Mouse (Mus musculus) left cerebral cortex, adult 18-20 months (tissue): ENCODE data around the gene Nfatc3. TPM values are rescaled to one million over a fixed set of nuclear protein-coding genes. Genes with fewer than 3 reads are reported as not detected.
A peak's percentile ranks its signal among the peaks of the same experiment; 100 is the strongest.

Experiments
- DNase-seq, 2 experiments: peaks; one replicate each; pipeline ENCODE4 v3.0.0; 2021 to 2022; ENCODE audit warnings: low spot score in 2 of 2, mixed read lengths in 1 of 2
- total RNA-seq, 2 experiments: library from RNA; stranded (reverse); gene quantifications; 2 replicates each; pipeline ENCODE4 v1.2.3; 2021

The Nfatc3 gene
- total RNA-seq, 2 experiments from 2014 or later = 10.5 to 12.4 TPM

DNA sequence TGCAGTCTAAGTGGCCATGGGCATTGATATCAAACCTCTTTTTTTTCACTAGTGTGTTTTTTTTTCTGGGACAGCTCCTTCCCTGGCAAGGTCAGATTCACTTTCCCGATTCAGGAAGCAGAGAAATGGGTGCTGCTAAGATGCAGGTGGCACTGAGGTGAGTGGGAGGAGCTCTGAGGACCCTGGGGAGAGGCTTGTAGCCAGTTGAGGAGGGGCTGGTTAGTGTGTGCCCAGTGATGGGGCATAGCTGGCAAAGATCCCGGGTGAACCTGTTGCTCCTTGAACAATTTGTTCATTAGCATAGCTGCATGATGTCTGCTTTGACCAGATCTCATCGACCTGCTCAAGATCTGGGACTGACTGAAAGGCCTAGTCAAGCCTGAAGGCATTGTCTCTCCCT is 3.6 kb upstream of the Nfatc3 start:
- no peak for DNase-seq

DNA sequence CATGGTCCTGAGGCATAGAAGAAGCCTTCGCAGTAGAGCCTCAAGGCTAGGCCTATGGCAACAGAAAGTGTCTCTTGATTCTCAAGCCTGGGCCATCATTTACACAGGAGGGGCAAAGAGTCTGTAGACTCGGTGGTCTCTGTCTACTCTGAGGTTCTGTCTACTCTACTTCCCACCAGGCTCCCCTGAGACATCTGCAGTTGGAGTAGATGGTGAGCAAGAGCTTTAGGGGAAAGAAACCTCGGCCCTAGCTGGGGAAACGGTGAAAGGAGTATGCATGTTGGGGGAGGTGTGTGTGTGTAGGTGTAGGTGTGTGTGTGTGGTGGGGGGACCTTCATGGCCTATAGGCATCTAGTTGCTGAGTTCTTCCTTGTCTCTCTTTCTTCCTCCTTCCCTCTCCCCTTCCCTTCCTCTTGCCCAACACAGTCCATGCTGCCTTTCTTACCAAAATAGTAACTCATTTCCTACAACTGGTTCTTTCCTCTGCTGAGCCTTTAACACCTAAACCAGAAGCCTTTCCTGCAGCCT is 2.1 kb upstream of the Nfatc3 start:
- DNase-seq = no peak

DNA sequence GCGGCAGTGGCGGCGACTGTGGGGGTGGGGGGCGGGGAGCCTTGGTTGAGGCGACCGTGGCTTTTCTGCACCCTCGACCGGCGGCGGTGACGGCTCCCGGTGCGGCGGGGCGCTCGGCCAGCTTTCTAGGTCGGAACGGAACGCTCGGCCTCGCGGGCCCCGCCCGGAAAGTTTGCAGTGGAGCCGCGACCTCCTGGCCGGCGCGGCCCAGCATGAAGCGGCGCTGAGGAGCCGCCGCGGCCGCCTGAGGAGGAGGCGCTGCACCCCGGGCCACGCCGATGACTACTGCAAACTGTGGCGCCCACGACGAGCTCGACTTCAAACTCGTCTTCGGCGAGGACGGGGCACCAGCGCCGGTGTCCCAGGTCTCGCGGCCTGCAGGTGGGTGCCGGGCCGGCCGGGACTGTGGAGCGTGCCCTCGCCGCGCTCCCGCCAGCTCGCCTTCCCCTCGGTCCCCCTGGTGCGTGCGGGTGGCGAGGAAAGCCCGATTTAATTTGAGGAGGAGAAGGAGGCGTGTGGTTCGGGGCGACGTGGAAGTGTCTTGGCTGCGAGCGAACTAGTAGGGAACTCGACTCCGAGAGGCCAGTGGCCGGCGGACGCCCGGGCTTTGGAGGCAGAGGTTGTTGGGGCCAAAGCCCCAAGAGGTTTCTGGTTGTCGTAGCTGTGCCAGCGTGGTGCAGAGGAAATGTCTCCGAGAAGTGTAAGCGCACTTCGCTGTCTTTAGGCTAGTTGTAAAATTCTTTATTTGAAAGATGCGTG is 1.2 kb downstream of the Nfatc3 start:
- DNase-seq = no peak

DNA sequence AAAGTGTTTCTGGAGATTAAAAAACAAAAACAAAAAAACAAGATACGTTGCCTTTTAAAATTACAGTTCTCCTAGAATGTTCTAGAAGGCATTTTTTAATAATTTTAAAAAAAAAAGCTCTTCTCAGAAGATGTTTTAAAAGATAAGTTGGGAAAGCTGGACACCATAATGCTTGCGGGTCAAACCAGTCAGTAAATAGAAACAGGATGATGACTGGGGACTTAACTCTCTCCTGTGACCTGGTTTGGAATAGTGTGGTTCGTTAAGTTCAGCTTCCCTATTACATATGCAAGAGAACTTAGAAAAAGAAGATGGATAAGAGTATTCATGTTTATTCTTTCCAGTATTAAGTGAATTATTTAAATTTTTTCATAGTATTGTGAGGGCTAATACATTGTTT is 1.9 kb downstream of the Nfatc3 start:
- no peak for DNase-seq

DNA sequence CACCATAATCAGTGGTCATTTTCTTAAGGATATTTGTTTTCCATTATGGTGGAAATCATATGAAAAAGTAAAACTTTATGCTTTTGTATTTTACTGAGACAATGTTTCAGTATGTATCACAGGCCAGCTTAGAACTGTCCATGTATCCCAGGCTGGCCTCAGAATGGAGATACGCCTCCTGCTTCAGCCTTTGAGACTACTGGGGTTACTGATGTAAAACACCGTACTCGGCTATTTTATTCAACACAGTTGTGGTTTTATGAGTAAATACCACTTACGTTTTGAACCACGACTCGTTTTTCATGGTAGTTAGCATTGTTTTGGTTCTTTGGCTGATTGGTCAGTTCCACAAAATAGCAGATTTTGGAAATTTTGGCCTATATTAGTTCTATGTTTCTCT is 3.0 kb downstream of the Nfatc3 start:
- DNase-seq = no peak

DNA sequence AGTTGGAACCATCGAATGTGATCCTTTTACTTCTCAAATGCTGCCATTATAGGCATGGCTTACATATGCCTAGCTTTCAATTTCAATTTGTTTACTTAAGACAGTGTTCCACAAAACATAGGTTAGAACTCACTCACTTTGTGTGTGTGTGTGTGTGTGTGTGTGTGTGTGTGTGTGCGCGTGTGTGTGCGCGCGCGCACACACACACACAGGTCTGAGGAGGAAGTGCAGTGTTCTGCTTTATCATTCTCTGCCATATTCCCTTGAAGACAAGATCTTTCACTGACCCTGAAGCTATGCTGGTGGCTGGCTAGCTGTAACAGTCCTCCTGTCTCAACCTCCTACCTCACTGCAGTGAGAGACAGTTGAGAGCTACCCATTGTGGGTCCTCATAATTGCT is 4.4 kb downstream of the Nfatc3 start:
- DNase-seq = no peak

DNA sequence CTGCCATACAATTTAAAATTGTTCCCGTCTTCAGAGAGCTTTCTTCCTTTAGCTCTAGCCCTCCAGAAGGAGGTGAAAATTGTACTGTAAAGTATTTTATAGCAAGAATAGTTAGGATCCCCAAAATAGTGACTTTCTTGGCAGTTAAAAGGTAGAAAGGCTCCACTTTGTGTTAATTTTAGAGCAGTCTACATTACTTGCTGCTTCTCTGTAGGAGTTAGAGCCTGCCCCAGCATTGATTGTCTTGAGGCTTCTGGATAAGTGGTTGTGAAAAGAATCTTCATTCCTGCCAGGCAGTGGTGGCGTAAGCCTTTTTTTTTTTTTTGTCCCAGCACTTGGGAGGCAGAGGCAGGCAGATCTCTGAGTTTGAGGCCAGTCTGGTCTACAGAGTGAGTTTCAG is 8.1 kb downstream of the Nfatc3 start:
- DNase-seq = no peak

DNA sequence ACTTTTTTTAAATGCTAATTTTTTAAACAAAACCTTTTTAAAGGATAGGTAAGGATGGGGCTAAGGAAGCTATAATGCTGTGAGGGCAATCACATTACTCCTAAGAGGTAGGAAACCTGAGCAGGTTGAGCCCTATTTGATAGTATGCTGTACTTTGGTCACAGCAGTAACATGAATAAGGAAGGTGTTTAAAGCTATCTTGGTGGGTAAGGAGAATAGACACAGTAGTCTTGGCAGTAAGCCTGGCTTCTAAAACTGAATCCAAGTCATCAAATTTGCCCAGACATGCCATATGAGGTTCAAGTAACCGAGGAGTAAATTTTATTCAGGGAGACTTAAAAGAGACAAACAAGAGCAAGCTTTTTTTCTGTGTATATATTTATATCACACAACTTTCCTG is 10.9 kb downstream of the Nfatc3 start:
- DNase-seq = no peak

DNA sequence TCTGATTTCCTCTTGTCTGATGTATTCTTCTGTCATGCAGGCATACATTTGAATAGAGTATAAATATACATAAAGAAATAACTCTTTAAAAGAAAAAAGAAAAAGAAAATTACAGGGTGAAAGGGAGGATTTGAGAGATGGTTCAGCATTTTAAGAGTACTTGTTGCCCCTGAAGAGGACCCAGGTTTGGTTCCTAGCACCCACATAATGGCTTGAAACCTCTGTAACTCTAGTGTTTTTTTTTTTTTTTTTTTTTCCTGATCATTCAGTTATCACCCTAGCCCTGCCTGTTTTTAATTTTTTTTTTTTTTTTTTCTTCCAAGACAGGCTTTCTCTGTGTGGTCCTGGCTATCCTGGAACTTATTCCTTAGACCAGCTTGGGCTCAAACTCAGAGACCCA is 13.5 kb downstream of the Nfatc3 start:
- no peak for DNase-seq

DNA sequence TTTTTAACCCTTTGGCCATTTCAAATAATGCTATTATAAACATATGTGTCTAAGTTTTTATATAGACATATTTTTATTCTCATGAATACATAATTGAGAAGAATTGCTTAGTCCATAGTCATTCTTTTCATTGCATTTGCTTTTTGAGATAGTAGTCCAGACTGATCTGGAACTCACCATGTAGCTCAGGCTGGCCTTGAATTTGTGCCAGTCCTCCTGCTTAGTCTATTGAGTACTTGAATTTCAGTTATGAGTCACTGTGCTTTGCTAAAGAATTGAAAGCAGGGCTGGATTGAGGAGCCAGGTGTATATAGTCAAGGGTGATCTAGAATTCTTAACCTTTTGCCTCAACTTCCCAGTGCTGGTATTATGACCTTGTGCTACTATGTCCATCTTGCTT is 15.6 kb downstream of the Nfatc3 start:
- no peak for DNase-seq

DNA sequence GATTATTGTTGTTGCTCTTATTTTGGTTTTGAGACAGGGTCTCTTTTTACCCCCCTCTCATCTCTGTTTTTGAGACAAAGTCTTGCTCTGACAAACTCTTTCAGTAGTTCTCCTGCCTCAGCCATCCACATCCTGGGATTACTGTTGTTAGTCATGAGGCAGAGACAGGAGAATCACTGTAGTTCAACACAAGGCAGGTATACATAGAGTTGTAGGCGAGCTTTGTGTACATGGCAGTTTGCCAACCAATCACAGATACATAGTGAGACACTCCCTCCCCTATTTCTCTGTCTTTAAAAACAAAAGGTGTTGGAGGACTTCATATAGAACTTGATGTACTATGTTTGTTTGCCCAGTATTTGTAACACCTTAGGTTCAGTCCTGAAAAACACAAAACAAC is 16.0 kb downstream of the Nfatc3 start:
- DNase-seq = no peak

DNA sequence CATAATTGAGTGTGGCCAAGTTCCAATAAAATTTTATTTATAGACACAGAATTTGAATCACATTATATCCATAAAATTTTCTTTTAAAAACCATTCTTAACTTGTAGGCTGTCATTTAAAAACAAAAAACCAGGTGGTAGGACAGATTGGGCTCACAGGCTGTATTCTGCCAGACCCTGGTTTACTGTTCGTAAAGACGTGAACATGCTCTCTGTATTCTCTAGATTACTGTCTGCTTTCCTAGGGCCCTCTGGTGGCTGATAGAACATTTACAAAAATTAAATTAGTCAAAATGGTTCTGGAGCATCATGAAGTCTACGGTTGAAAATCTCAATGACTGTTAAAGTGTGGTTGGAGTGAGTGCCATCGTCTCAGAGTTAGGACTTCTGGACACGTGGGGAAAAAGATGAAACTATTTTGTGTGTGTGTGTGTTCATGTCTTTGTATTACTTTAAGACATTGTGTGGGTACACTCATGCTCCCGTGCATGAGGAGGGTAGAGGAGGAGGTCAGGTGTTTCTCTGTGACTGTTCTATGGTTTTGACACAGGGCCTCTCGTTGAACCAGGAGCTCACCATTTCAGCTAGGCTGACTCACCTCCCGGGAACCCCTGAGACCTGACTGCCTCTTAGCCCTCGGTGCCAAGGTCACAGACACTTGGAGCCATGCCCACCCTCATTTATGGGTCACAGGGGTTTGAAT is 16.7 kb downstream of the Nfatc3 start:
- DNase-seq = no peak

DNA sequence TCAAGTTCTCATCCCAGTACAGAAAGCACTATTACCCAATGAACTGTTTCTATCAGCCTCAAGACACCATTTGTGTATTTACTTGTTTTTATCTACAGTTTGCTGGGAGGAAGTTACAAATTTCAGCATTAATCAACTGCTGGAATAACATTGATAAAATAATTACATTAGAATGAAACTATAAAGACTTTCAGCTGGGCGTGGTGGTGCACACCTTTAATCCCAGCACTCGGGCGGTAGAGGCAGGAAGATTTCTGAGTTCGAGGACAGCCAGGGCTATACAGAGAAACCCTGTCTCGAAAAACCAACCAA is 17.2 kb downstream of the Nfatc3 start:
- DNase-seq = no peak

DNA sequence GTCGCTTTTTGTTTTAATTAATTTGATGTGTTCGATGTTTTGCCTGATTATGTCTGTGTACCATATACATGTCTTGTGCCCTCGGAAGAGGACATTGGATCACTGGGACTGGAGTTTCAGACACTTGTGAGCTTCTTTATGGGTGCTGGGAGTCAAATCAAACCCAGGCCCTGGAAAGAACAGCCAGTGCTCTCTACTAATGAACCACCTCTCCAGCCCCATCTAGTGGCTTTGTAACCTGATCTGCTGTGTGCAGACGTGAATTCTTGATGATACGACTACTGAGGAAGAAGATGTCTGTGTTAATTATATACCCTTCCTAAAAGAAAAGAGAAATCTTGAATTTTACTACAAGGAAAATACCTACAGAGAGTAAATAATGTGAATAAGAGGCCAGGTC is 18.0 kb downstream of the Nfatc3 start:
- DNase-seq = no peak

DNA sequence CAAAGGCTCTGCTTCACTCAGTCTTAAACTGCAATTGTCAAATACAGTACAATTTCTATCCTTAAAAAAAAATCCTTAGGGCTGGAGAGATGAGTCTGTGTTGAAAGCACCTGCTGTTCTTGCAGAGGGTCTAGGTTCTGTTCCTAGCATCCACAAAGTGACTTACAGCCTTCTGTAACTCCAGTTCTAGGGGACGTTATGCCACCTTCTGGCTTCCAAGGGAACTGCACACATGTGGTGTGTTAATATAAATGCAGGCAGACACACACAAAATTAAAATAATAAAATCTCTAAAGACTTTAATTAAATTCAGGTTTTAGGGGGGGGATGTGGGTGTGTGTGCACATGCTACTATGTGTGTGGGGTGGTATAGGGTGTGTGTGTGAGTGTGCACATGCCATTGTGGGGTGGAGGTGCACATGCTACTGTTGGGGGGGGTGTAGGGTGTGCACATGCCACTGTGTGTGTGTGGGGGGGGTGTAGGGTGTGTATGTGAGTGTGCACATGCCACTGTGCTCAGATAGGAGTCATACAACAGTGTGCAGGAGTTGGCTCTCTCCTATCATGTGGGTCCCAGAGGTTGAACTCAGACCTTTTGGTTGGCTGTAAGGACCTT is 18.9 kb downstream of the Nfatc3 start:
- no peak for DNase-seq

DNA sequence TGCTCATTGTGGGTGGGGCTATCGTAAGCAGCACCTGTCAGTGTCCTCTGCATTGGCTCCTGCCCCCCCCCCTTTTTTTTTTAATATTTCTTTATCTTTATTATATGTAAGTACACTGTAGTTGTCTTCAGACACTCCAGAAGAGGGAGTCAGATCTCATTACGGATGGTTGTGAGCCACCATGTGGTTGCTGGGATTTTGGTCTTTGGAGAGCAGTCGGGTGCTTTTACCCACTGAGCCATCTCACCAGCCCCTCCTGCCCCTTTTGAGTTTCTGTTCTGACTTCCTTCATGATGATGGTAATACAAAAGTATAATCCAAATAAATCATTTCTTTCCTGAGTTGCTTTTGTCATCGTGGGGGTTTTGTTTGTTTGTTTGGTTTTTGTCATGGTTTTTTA is 43.7 kb downstream of the Nfatc3 start:
- DNase-seq = no peak

DNA sequence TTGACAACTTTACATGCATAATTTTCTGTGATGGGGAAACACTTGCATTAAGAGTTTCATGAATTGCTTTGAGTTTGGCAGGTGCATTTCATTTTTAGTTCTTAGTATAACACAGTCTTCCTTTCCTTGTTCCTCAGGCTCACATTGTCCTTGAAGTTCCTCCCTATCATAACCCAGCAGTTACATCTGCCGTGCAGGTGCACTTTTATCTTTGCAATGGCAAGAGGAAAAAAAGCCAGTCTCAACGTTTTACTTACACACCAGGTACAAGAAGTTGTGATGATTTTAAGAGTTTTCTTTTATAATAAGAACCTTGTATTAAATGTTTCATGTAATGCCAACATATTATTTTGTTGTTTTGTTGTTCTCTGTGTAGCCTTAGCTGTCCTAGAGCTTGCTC is 45.2 kb downstream of the Nfatc3 start:
- no peak for DNase-seq

DNA sequence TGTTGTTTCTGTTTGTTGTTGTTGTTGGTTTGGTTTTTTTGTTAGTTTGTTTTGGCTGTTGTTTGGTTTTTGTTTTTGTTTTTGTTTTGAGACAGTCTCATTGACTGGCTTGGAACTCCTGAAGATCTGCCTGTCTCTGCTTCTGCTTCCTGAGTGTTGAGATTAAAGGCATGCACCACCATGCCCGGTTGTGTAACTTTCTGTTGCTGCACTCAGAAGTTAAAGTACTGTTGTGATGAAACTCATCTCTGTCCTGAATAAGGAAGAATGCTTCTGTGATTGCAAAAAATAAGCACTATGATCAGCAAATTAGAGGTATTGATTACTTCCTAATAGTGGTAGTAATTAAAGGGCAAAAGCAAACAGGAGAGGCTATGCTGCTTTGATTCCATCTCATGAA is 47.6 kb downstream of the Nfatc3 start:
- no peak for DNase-seq

DNA sequence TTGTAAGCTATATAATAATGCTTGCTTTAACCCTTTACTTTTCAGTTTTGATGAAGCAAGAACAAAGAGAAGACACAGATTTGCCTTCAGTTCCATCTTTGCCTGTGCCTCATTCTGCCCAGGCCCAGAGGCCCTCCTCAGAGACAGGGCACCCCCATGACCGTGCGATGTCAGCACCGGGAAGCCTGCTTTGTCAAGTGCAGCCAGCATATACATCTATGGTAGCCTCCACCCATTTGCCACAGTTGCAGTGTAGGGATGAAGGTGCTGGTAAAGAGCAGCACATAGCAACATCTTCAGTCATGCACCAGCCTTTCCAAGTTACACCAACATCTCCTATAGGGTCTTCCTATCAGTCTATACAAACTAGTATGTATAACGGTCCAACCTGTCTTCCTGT is 49.4 kb downstream of the Nfatc3 start:
- no peak for DNase-seq

DNA sequence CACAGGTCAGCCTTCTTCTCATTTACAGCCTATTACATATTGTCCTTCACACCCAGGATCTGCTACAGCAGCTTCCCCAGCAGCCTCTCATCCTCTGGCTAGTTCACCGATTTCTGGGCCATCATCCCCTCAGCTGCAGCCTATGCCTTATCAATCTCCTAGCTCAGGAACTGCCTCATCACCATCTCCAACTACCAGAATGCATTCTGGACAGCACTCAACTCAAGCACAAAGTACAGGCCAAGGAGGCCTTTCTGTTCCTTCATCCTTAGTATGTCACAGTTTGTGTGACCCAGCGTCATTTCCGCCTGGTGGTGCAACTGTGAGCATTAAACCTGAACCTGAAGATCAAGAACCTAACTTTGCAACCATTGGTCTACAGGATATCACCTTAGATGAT is 50.1 kb downstream of the Nfatc3 start:
- peak in 1 of 2 experiments; percentile 9 for DNase-seq

DNA sequence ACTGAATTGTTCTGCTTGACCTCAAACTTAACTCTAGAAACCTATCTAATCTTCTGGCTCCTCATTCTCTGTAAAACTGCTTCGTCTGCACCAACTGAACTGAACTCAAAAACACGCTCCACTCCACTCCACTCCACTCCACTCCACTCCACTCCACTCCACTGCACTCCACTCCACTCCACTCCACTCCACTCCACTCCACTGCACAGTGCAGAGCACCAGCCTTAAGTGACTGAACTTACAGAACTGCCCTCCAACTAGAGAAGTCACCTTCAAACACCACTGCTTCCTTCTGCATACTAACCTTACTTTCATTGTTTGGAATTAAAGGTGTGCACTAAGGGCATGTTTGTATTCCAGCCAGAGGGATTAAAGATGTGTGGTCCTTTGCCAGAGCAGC is 53.4 kb downstream of the Nfatc3 start:
- no peak for DNase-seq

DNA sequence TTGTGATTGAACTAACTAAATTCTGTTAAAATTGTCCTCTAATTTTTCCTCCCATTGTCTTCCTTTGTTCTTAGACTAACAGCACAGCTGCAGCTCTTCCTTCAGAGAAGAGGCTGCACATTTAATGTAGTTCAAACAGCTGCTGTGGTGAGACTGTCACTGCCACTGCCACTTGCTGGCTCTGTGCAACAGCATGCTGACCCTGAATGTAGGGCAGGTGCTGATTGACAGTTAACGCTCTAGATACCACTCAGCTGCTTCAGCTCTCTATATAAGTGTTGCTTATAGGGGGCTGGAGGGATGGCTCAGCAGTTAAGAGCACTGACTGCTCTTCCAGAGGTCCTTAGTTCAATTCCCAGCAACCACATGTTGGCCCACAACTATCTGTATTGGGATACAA is 53.9 kb downstream of the Nfatc3 start:
- DNase-seq = no peak

DNA sequence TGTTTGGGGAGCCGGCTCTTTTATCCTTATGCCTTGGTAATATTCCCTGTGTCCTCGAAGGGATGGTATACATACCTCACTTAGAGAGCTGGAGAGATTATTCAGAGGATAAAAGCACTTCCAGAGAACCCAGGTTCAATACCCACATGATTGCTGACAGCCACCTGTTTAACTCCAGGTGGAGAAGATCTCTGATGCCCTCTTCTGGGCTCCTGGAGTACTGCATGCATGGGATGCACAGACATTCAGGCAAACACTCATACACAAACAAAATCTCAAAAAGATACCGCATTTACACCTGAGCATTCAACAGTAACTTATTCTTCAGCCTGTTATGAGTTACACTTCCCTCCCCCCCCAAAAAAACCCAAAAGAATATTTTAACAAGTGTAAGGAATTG is 57.3 kb downstream of the Nfatc3 start:
- DNase-seq = no peak
